Mouse (Mus musculus) layer of hippocampus, postnatal 10 days (tissue): ENCODE results near the gene Spo11. TPM values are rescaled to one million over a fixed set of nuclear protein-coding genes. Genes with fewer than 3 reads are reported as not detected.

ENCODE experiments used
- DNase-seq, 2 experiments: peaks; one replicate each; pipeline ENCODE4 v3.0.0; 2021; ENCODE audit warnings: low spot score in 2 of 2
- long read RNA-seq: library from polyadenylated mRNA; stranded (forward); transcript quantifications from one replicate; pipeline ENCODE4 v2.0.0, GENCODE M21; 2023
- total RNA-seq, 2 experiments: library from RNA; stranded (reverse); gene quantifications; 2 replicates each; pipeline ENCODE4 v1.2.3; 2021

Gene Spo11
- total RNA-seq, result under 1 TPM; 0.09 to 0.80 TPM
- long read RNA-seq, partial matches to known transcripts, result 0 of 1 reads
- long read RNA-seq, other reads (novel, unspliced or antisense), result 1 of 1 reads

DNA sequence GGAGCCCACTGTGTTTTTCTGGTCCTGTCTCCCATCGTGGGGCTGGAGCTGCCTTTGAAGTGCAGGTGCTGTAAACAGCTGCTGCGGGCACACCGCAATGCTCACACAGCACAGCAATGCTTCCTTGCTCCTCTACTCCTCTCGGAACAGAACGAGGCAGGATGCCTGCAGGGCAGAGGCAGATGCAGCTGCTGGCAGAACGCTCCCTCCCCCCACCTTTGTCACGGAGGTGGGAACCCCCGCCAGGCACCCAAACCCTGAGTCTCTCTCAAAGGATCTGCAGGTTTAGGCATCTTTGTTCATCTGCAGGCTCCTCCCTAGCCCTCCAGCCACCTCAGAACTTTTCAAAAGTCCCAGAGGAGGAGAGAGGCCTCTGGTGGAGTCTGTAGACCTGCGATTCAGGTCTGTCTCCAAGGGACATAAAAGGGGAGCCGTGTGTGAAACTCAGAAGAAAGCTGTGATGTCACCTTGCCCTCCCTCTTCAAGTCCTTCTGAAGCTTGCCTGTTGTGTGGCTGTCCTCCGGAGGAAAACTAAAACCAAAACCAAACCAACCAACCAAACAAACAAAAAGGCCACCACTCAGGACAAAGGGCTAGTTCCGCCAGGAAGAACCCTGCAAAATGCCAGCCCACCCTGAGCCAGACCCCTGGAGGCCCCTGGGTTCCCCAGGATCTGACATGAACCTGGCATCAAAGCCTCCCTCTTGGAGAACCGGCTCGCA is at the start of gene Spo11:
Gene Spo11 (plus strand): TSS at position 292 of the 722 bp plus-strand sequence.
- DNase-seq, result no peak

DNA sequence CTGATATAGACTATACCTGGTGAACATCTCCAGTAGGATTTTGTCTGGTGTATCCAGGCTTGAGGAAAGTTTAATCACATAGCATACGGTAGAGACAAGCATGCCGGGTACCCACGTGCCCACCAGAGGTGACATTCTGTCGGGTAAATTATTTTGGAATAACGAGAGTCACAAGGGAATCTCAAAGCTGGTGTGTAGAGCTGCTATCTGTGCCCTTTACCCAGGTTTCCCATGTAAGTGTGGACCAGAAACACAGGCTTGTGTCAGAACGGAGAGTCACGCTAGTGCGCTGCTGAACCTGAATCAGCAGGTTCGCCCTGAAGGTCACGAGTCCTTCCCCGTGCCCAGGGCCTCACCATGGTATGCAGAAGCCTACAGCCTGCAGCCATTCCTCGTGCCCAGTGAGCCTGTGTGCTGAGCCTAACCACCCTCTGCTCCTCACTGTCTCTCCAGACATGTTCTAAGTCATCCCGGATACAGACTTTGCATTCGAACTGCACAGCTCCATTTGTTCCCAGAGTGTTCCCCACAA is 47.5 kb upstream of the Spo11 start:
- no peak for DNase-seq

- DNase-seq, result peak in 1 of 2 experiments; percentile 8
These were observed 46.2 kb upstream of the Spo11 start for GRCm38 (mm10) chr2:172931137-172931898.

GRCm38 (mm10) chr2:172933631-172934419 is 43.7 kb upstream of the Spo11 start:
- DNase-seq, result peak; percentile 26 to 53

- no peak for DNase-seq
These were observed 43.1 kb upstream of the Spo11 start for GRCm38 (mm10) chr2:172934420-172934788.

GRCm38 (mm10) chr2:172934891-172935740 is 42.4 kb upstream of the Spo11 start:
- peak in 1 of 2 experiments; percentile 13 for DNase-seq

DNA sequence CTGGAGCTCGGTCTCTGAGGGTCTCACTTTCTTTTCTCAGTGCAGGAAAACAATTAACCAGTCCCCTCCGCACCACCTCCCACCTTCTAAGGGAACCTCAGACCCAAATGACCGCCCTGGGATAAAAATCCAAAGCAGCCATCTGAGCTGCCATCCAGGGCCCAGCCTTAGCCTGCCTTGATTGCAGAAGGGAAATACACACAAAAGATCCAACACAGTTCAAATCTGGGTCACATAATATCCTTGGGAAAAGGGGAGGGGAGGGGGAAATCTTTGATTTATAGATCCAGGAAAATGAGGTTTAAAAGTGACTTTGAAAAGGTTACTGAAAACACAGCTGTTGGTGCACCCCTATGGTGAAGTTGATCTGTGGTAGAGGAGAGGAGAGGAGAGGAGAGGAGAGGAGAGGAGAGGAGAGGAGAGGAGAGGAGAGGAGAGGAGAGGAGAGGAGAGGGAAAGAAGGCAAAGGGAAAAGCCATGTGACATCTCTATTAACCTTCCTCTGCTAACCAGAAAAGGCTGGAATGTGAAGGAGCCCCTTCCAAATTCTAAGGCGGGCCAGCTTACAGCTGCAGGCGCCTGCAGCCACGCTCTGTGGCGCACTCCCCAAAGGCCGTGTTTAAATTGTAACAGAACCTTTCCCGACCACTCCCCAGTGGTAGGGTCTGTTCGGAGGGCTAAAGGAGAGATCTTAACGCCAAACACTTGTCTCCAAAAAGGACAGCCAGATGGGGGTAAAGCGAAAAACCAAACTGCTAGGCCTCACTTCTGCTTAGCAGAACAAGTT is 41.5 kb upstream of the Spo11 start:
- DNase-seq, result peak in 1 of 2 experiments; percentile 7

DNA sequence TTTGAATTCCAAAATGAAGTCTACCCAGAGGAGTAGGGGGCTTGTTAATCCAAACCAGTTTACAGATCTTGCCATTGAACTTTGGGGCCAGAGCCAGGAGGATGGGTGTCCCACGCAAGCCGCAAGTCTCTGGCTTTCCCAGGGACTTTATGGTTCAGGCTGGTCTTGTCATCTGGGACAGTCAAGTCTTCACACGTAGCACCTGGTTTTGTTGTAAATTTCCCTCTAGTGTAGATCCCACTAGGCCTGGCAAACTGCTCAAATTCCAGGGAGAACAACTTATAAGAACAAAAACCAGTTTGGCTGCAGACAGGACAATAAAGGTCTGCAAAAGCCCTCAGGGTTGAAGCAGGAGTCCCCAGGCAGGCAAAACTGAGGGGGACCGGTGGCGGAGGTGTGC is 40.7 kb upstream of the Spo11 start:
- no peak for DNase-seq

- DNase-seq, result peak in 1 of 2 experiments; percentile 16
These were observed 39.9 kb upstream of the Spo11 start for GRCm38 (mm10) chr2:172937326-172938190.

GRCm38 (mm10) chr2:172938761-172939638 is 38.5 kb upstream of the Spo11 start:
- DNase-seq, result peak in 1 of 2 experiments; percentile 28

DNA sequence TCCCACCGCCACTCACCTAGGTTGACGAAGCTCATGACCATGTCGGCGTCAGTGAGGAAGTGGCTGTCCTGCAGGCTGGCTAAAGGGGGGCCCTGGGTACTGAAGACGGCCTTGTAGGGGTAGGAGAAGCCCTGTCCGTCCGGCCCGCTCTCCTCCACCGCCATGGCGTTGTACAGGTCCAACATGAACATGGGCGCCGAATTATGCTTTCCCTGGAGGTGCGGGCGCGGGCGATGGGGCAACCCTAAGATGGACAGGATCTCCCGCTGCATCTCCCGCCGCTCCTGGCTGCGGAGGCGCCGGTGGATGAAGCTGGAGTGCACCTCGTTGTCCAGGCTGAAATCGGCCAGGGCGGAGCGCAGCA is 37.9 kb upstream of the Spo11 start:
- no peak for DNase-seq

- peak; percentile 49 to 65 for DNase-seq
These were observed 37.3 kb upstream of the Spo11 start, which contains the start of gene Bmp7 for GRCm38 (mm10) chr2:172940003-172940798. Gene Bmp7, minus strand, starts transcription at chr2:172940321.

- DNase-seq, result no peak
These were observed 36.7 kb upstream of the Spo11 start for GRCm38 (mm10) chr2:172940799-172941163.

- DNase-seq, result no peak
These were observed 28.4 kb upstream of the Spo11 start for GRCm38 (mm10) chr2:172949051-172949450.

GRCm38 (mm10) chr2:172950119-172950676 is 27.3 kb upstream of the Spo11 start:
- no peak for DNase-seq

DNA sequence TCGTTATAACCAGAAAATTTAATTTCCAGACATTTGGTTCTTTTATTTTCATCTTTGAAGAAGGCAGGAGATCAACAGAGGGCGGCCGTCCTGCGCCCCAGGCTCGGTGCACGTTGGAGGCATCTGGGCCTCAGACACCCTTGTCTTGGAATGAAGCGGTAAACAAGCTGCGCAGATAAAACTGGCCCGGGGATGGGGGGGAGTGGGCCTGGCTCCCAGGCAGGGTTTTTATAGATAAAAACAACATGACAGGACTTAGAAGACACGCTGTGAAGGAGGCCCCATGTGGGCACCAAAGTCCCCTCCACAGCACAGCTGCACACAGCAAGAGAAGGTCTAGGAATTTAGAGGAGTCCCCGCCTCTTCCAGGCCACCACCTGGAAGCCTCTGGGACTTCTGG is 26.8 kb upstream of the Spo11 start:
- no peak for DNase-seq
